Mouse (Mus musculus) embryonic fibroblast, embryonic 13.5 days (primary cell): ENCODE data around the gene Atg16l2. TPM values are rescaled to one million over a fixed set of nuclear protein-coding genes. Genes with fewer than 3 reads are reported as not detected.
A peak's percentile ranks its signal among the peaks of the same experiment; 100 is the strongest.

Experiments
- H3K27ac ChIP-seq: 2 replicates; pipeline ENCODE4 v1.5.1; 2012; ENCODE audit warnings: low read length, control low read depth, inconsistent platforms; ENCODE audit not compliant: insufficient read depth
- H3K4me1 ChIP-seq: 2 replicates; pipeline ENCODE4 v1.6.1; 2011; ENCODE audit warnings: low read length; ENCODE audit not compliant: control insufficient read depth, insufficient read depth
- H3K4me3 ChIP-seq: 2 replicates; pipeline ENCODE4 v1.5.1; 2011; ENCODE audit warnings: mild to moderate bottlenecking, control low read depth, low read length; ENCODE audit not compliant: insufficient read depth
- CTCF ChIP-seq: IDR thresholded peaks from 2 replicates; pipeline ENCODE4 v1.5.1; 2011; ENCODE audit warnings: mild to moderate bottlenecking, control low read depth, low read length, moderate library complexity, borderline replicate concordance; ENCODE audit not compliant: insufficient read depth
- POLR2A ChIP-seq: IDR thresholded peaks from 2 replicates; pipeline ENCODE4 v1.6.1; 2011; ENCODE audit warnings: low read depth, mild to moderate bottlenecking, control low read depth, low read length, moderate library complexity
- polyA plus RNA-seq: library from polyadenylated mRNA; stranded (reverse); fragments of >200 nt; gene quantifications from 2 replicates; pipeline ENCODE4 v1.2.4, GENCODE M21; 2011; ENCODE audit warnings: low read depth; ENCODE audit not compliant: missing spikeins, insufficient read length

Atg16l2 gene
- polyA plus RNA-seq, 1 experiment = 16.3 TPM

DNA sequence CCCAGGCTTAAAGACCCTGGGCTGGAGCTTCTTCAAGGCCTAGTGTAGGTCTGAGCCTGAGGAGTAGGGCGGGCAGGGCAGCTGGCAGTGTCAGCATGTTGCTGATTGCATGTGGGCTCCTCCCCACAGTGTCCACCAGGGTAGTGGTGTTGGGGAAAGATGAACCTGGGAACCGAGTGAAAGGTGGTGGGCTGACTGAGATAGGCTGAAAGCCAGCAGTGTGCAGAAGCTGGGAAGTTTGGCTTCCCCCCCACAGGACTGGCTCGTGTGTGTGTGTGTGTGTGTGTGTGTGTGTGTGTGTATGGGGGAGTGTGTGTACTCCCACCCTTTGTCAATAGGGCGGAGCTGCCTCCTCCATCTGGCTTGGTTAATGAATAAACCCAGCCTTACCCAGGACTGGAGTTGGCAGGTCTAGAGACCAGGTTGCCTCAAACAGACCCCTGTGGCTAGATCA is 21.1 kb upstream of the Atg16l2 start:
- Histone ChIP-seq H3K4me1 (no peaks in the 10 kb centered on the region), H3K4me3 (no peak overlapping the region), H3K27ac (no peak overlapping the region)
- no peak for TF ChIP-seq POLR2A
- TF ChIP-seq CTCF = no peak

DNA sequence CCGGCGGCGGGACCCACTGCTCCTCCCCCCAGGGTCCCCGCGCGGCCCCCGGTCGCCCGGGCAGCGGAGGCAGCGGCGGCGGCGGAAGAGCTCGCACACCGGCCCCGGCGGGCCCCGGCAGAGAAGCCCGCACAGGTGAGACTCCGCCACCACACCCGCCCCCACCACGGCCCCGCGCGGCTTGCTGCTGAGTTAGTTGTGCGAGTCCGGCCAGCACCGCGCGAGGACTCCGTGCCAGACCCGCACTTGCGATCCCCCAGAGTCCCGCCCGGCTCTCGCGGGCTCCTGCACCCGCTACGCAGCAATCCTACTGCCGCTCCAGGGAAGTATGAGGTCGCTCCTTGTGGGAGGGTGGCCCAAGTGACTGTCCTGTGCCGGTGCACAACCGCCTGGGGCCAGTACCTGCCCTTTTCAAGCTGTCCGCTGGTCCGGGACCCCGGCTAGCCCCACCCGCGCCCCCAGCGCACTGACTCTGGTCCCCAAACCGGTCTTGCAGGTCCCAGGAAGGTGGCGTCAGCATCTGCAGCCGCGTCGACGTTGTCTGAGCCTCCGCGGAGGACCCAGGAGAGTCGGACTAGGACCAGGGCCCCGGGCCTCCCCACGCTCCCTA is 19.3 kb upstream of the Atg16l2 start:
- TF ChIP-seq CTCF (no peak), POLR2A (no peak)
- no peak overlapping the region for H3K27ac ChIP-seq
- H3K4me3 ChIP-seq = peak overlapping the region; percentile 37
- H3K4me1 ChIP-seq = no peaks in the 10 kb centered on the region

DNA sequence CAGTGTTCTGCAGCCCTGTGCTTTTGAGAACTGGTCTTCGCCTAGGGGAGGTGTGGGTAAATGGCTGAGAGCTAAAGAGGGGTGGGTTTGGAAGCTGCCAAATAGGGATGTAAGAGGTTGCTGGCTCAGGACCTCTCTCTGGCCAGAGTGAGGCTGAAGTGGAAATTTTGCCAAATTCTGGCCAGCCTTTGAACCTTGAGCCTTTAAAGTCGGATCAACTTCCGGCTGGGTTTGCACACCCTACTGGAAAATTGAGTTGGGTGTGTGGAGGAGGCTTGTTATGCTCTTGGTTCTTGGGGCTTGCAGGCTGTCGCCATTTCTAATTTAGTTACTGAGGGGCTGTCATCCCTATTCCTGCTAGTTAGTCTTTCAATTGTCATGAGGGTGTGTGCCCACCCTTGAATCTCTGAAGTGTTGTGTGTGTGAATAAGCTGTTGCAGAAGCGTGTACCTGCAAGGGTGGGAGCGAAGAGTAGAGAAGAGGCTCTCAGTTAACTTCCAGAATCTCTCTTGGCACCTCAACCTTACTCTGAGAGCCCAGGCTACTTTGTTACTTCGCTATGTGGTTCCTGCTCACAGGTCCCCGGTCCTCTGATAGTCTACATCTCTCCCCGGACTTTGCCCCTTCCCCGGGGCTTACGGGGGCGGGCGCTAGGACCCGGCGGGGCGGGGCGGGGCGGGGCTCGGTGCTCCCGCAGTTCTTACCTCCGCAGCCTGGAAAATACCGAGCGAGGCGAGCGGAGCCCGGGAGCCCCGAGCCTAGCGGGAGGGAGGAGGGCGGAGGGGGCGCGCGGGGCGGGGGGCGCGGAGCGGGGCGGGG is 18.6 kb upstream of the Atg16l2 start:
- H3K4me1 ChIP-seq = no peaks in the 10 kb centered on the region
- no peak for TF ChIP-seq POLR2A
- no peak for TF ChIP-seq CTCF
- H3K4me3 ChIP-seq = peak overlapping the region; percentile 9; the same call in 1 of the 2 replicates
- H3K27ac ChIP-seq = no peak overlapping the region

DNA sequence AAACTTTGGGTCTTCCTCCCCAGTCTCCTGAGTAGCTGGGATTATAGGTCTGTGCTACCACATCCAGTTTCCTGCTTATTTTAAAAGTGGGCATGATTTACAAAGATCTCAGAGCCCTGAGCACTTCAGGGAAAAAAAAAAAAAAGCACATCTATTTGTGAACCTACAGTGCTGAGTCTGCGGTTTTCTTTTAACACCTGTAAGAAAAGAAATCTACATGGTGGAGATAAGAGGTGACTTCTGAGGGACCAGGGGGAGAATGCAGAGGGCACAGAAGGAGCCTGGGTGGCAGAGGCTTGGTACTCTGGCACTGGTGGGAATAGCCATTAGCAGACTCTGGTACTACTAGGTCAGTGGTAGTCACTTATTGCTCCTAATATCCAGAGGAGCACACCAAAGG is 17.7 kb upstream of the Atg16l2 start:
- TF ChIP-seq CTCF (no peak), POLR2A (no peak)
- Histone ChIP-seq H3K4me1 (no peaks in the 10 kb centered on the region), H3K27ac (no peak overlapping the region), H3K4me3 (no peak overlapping the region)

DNA sequence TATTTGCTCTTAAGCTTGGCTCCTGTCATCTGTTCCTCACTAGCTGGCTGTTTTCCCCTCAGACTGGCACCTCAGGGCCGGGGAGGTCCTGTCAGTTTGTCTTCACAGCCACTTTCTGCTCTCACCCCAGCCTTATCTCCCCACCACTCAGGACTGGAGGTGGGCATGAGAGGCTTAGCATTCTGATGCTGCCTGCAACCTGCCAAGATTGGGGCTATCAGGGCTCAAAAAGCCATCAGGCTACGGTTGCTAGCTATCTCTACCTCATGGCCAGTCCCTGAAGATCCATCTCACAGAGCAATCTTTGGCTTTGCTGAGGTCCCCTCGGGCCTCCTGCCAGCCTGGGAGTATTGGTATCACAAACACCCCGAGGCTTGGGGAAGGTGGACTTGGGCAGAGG is 16.8 kb upstream of the Atg16l2 start:
- H3K4me1 ChIP-seq = no peaks in the 10 kb centered on the region
- H3K4me3 ChIP-seq = no peak overlapping the region
- no peak overlapping the region for H3K27ac ChIP-seq
- no peak for TF ChIP-seq CTCF
- TF ChIP-seq POLR2A = no peak

DNA sequence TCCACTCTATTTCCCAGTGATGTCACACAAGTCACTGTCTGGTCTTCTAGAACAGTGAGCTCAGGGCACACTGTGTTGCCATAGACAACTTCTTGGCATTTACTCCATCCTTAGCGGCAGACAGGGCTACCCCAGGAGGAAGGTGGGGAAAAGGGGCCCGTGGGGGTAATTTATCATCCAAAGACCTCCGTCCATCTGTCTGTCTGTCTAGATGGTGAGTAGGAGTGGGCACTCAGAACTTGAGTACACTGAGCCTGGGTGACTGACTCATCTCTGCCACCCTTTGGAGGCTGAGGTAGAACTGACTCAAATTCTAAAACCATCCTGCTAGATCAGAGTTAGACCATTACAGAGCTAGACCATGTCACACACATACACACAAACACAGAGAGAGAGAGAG is 15.0 kb upstream of the Atg16l2 start, which contains the start of gene Stard10:
Stard10 (plus strand) TSS at position 73 of the 400 bp plus-strand sequence.
- TF ChIP-seq CTCF = no peak
- no peak for TF ChIP-seq POLR2A
- no peak within 1 kb of the TSS for H3K27ac ChIP-seq
- H3K4me1 ChIP-seq = no peaks in the 10 kb centered on the region
- H3K4me3 ChIP-seq = no peak within 1 kb of the TSS

DNA sequence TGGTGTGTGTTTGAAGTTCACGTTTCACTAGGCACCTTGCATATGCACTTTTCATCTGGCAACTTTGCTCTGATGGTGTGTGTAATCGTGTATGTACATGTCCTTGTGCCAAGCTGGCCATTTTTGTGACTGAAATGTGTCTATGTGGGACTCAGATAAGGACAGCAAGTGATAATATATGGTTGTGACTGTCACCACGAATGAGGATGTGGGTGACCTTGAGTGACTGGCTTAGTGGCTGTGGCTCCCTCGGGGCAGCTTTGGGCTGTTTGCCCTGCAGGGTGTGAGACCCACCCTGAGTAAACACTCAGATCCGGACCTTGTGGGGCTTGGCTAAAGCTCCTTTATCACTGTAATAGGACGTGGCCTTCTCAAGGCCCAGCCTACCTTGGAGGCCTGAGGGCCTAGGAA is 14.5 kb upstream of the Atg16l2 start:
- TF ChIP-seq CTCF = no peak
- Histone ChIP-seq H3K4me3 (no peak overlapping the region), H3K4me1 (no peaks in the 10 kb centered on the region), H3K27ac (no peak overlapping the region)

DNA sequence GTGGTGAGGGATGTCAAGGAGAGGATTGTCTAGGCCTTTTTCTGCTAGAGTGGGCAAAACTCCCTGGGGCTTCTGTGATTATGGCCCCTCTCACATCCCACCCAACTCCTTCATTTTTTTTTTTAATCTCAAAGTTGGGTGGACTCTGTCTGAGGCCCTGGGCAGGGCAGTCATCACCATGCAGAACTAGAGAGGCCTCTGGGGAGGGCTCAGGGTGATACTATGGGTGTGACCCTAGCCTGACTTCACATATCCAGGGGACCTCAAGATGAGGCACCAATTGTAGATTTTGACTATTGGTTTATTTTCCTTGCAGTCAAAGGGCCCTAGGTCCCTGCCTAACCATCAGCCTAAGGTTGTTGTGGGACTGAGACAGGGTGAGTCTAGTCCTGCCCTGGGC is 13.6 kb upstream of the Atg16l2 start:
- Histone ChIP-seq H3K4me3 (no peak overlapping the region), H3K4me1 (no peaks in the 10 kb centered on the region), H3K27ac (no peak overlapping the region)
- TF ChIP-seq POLR2A (no peak), CTCF (no peak)

DNA sequence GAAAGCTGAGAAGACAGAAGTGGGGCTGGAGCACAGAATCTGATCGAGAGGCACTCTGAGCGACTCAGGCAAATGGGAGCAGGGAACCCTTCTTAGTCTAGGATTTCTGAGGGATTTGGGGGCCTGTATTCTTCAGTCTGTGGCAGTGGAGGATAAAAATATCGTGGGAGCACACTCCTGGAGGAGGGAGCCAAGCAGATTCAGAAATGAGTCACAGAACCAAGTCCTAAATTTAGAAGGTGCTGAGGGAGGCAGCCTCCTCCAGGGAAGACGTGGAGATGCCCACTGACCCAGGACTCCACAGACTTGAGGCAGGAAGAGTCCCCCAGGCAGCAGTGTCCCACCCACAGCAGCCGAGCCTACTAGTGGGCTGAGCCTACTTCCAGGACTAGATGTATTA is 12.3 kb upstream of the Atg16l2 start:
- Histone ChIP-seq H3K4me1 (peaks cover 6% of the 10 kb centered on the region; the same call in 1 of the 2 replicates), H3K27ac (peak overlapping the region; percentile 14; the same call in 1 of the 2 replicates), H3K4me3 (no peak overlapping the region)
- TF ChIP-seq POLR2A (no peak), CTCF (no peak)

DNA sequence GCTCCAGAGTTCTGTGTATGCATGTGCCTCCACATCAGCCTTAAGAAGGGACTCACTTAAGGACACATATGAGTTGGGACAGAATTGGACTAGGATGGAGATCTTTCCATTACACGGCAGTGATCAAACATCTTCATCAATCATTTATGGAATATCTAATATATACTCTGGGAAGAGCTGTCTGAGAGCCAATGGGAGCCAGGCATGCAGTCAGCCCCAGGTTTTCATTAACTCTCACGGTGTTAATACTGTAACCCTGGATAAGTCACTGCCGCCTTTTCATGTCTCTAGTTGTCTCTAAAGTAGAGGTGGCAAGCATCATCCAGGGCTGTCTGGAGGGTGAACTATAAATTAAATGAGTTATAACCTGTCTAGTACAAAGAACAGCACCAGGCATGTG is 11.0 kb upstream of the Atg16l2 start:
- H3K4me1 ChIP-seq = peaks cover 10% of the 10 kb centered on the region; the same call in 1 of the 2 replicates
- no peak overlapping the region for H3K4me3 ChIP-seq
- TF ChIP-seq CTCF (no peak), POLR2A (no peak)
- no peak overlapping the region for H3K27ac ChIP-seq
